Mouse (Mus musculus) fibroblast of lung, adult 2 months (primary cell): ENCODE measurements at regions not wholly inside any gene's neighbourhood (a gene's known extent, or its start where the extent isn't known, plus 50 kb on each side); places are given as distances from the start of the nearest gene placed in this dataset.
"Not testable (repeated sequence)": the region's sequence is repeated elsewhere in the genome, so short reads cannot be mapped to it uniquely, and the experiment has no call there.

ENCODE experiments used
- DNase-seq: peaks from one replicate; pipeline ENCODE4 v3.0.0-alpha.2; 2011; ENCODE audit warnings: low read depth

GRCm38 (mm10) chr13:61805300-61805699 lies 235.4 kb upstream of the Cts3 start:
- not testable (repeated sequence) for DNase-seq

GRCm38 (mm10) chr13:61804168-61804874 lies 234.4 kb upstream of the Cts3 start:
- DNase-seq = peak; percentile 24

- not testable (repeated sequence) for DNase-seq
These were observed 233.8 kb upstream of the Cts3 start for GRCm38 (mm10) chr13:61803763-61804162.

GRCm38 (mm10) chr13:61763457-61763856 lies 193.5 kb upstream of the Cts3 start:
- DNase-seq = not testable (repeated sequence)
